Mouse (Mus musculus) frontal cortex, adult 2 months (tissue): Measurements from ENCODE around the gene Rab11fip4. TPM values are rescaled to one million over a fixed set of nuclear protein-coding genes. Genes with fewer than 3 reads are reported as not detected.
"Not testable (repeated sequence)": the region's sequence is repeated elsewhere in the genome, so short reads cannot be mapped to it uniquely, and the experiment has no call there.

ENCODE experiments used
- DNase-seq, 2 experiments: peaks; one replicate each; pipeline ENCODE4 v3.0.0; 2022; ENCODE audit warnings: low spot score in 1 of 2; ENCODE audit errors: extremely low spot score in 1 of 2
- polyA plus RNA-seq: library from polyadenylated mRNA; depleted of rRNA; stranded (reverse); fragments of >200 nt; gene quantifications from 2 replicates; pipeline ENCODE4 v1.2.3, GENCODE M21; 2012

The Rab11fip4 gene
- polyA plus RNA-seq, 1 experiment: 133 TPM

- no peak for DNase-seq
Measured at GRCm38 (mm10) chr11:79675994-79676393, 85.0 kb downstream of the Rab11fip4 start.

DNA sequence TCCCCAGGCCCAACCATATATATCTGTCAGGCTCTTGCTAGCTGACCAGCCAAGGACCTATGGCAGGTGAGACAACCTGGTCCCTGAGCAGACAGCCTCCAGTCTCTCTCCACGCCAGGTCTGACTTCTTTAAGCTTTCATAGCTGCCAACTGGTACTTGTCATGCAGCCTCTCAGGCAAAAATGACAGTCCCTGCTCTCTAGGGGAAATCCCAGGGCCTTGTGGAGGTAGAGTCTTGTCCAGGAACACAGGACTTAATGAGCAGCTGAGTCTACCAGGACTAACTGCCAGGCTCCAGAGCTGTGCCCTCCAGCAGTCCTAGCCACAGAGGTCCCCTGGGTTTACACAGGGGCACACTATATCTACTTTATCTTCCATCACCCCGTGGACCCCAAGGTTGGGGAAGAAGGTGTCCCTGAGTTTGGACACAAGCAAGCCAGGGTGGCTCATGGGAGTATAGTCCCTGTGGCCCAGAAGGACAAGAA is 85.5 kb downstream of the Rab11fip4 start:
- DNase-seq: no peak

DNA sequence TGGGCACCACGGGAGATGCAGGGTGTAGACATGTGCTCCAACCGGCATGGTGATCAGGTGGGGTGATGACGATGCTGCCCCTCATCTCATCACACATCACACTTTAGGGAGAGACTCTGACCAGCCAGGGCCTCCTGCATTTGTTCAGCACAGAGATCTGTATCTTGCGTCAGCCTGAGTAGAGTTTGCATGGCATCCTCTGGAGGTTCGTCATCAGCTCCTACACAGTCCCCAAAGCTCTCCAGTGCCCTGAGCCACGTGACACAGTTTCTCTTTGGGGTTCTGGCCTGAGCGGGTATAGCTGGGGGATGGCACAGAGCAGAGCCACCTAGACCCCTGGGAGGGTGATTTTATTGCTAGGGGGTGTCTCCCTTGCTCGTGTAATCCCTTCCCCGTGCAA is 86.4 kb downstream of the Rab11fip4 start:
- DNase-seq: peak in 1 of 2 experiments; percentile 54

- peak in 1 of 2 experiments; percentile 51 for DNase-seq
Measured at GRCm38 (mm10) chr11:79678363-79679153, 87.5 kb downstream of the Rab11fip4 start.

- DNase-seq: no peak
Measured at GRCm38 (mm10) chr11:79679929-79680328, 88.9 kb downstream of the Rab11fip4 start.

- DNase-seq: no peak
Measured at GRCm38 (mm10) chr11:79680559-79680958, 89.5 kb downstream of the Rab11fip4 start.

GRCm38 (mm10) chr11:79681182-79681581 is 90.2 kb downstream of the Rab11fip4 start:
- no peak for DNase-seq

DNA sequence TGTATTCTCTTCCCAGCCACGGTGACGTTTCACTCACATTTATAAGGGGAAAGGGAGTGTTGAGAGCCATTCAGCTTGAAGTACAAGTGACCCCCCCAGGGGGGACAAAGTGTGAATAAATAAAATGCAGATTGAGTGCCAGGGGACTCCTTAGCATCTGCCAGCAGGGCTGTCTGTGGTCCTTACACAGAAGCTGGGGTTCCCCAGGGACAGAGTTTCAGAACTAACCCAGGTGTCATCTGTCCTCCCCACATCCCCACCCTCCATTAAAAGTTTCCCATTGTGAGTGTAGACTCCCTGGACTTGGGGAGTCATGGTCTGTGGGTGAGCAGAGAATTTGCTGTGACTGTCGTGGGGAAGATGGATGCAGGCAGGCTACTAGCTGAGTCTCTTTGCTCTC is 90.8 kb downstream of the Rab11fip4 start:
- no peak for DNase-seq

DNA sequence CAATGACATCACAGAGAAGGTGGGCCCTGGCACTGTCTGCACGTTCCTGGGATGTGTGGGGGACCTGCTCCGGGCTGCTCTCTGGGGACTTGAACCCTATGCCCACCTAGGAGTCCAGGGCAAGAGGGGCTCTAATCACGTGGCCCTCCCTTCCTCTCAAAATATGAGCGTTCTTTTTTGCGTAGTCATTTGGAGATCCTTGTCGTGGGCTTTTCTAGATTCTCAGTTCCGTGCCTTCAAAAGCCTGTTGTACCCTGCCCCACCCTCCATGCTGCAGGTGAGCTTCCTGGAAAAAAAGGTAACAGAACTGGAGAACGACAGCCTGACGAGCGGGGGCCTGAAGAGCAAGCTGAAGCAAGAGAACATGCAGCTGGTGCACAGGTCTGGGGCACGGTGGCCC is 94.1 kb downstream of the Rab11fip4 start:
- no peak for DNase-seq

- peak; percentile 75 to 96 for DNase-seq
Measured at GRCm38 (mm10) chr11:79686501-79687121, 95.6 kb downstream of the Rab11fip4 start.

GRCm38 (mm10) chr11:79689916-79690315 is 98.9 kb downstream of the Rab11fip4 start:
- DNase-seq: no peak

GRCm38 (mm10) chr11:79691513-79691912 is 100.5 kb downstream of the Rab11fip4 start:
- DNase-seq: no peak

DNA sequence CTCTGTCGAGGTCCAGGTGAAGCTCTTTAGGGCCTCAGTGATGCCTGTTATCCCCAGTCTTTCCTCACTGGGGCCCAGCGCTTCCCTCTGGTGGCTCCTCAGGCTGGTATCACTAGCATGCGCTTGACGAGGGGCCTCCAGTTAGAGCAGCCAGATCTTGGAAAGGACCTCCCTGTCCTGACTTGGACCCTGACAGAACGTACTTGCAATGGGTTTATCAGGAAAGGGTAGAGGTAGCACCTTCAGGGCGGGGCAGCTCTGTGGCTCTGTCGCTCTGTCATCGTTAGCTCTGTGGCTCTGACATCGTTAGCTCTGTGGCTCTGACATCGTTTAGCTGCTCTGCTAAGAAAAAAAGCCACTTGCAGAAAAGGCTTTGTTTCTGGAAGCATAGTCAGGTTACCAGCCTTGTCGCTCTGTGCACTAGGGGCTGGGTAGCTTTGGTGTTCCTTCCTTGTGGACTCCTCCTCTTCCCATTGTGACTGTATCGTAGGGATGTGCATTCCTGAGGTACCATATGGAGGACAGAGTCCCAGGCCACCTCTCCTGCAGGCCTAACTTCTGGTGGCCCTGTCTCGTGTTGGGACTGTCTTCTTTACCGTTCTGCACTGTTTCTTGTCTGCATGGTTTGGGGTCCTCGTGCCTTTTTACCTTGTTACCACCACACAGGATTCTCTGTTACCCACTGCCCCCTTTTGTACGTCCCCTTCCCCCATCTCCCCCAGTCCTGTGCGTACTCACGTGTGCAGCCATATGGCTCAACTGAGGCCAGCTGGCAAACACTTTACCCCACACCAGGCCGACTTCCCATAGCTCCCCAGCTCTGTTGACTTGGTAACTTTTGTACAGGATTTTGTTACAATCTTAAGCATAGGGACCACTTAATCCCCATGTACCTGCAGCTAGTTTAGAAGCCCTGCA is 105.6 kb downstream of the Rab11fip4 start:
- no peak for DNase-seq

DNA sequence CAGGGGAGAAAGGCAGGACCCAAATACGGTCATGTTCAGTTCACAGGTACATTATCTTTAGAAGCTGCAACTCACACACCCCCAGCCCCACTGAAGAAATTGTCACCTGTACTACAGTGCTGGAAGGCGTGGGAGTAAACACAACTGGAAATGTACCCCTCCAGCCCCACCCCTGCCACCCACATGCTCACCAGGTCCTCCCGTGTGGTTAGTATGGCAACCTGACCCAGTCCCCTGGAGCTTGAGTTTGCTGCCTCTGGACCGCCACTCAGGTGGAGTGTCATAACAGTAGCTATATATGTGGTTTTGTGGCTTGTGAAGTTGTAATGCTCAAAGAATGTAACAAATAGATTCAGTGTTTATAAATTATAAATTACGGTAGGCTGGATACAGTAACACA is 107.1 kb downstream of the Rab11fip4 start:
- no peak for DNase-seq

DNA sequence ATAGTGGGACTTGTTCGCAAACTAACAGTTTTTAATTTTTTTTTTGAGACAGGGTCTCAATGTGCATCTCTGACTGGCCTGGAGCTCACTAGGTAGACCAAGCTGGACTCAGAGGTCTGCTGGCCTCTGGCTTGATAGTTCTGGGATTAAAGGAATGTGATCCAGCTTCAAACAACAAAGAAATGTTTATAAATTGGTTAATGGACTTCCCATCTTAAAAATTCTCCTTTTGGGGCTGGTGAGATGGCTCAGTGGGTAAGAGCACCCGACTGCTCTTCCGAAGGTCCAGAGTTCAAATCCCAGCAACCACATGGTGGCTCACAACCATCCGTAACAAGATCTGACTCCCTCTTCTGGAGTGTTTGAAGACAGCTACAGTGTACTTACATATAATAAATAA is 107.5 kb downstream of the Rab11fip4 start:
- not testable (repeated sequence) for DNase-seq

GRCm38 (mm10) chr11:79701466-79701865 is 110.5 kb downstream of the Rab11fip4 start:
- DNase-seq: no peak

GRCm38 (mm10) chr11:79702092-79702491 is 111.1 kb downstream of the Rab11fip4 start:
- DNase-seq: no peak

- peak in 1 of 2 experiments; percentile 48 for DNase-seq
Measured at GRCm38 (mm10) chr11:79703452-79703851, 112.4 kb downstream of the Rab11fip4 start.

DNA sequence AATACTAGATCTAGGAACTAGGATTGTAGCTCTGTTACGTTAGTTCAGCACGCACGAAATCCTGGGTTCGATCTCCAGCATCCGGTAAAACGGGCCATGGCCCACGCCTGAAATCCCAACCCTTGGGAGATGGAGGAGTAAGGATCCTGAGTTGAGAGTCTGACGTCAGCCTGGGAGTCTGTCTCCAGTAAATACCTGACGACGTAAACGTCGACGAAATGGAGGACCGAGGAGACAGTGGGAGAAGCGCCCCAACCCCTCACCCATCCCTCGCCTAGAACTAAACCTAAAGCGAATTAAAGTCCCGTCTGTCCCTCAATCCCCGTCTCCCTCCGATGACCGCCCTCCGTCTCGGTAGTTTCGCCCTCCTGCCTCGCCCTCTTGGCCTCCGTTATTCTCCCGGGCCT is 112.9 kb downstream of the Rab11fip4 start:
- peak; percentile 60 to 70 for DNase-seq

DNA sequence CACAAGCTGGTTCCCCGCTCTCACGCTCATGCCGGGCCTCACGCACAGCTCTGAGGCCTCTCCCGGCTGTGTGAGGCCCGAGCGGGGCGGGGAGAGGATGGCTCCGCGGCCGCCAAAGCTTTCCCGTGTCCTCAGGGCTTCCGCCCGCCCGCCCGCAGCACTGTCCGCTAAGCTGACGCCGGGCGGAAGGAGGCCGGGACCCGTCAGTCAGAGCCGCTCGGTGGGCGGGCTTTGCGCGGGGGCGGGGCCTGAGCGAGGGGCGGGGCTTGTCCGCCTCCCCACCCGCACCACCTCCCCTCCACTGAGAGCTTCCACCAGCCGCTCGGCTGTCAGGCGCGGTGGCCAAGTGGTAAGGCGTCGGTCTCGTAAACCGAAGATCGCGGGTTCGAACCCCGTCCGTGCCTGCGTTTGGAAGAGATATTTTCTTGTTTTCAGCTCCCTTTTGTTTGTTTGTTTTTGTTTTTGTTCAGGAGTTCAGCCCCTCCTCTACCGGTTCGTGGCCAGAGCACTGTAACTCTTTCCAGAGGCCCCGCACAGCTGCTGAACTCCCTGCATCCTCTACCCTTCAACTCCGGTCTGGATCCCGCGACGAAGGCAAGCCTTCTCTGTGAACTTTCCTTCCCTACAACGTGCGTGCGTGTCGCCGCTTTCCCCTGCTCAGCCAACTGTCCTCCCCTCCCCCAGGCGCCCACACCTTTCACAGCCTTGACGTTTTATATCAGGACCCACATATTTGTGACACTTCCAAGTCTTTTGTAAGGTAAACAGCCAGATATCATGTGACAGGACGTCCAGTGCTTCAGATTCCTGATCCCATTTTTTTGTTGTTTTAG is 113.5 kb downstream of the Rab11fip4 start:
- peak; percentile 88 to 99 for DNase-seq
